Mouse (Mus musculus): ENCODE measurements around the gene Olfr287. TPM values are rescaled to one million over a fixed set of nuclear protein-coding genes. Genes with fewer than 3 reads are reported as not detected.

Gene Olfr287
- not detected for polyA plus RNA-seq (2014; fragmentation: Illumina TruSeq; extraction: RNeasy Lipid Tissue Mini Kit (QIAGEN cat#74804); ENCODE audit: low read depth, low replicate concordance)

DNA sequence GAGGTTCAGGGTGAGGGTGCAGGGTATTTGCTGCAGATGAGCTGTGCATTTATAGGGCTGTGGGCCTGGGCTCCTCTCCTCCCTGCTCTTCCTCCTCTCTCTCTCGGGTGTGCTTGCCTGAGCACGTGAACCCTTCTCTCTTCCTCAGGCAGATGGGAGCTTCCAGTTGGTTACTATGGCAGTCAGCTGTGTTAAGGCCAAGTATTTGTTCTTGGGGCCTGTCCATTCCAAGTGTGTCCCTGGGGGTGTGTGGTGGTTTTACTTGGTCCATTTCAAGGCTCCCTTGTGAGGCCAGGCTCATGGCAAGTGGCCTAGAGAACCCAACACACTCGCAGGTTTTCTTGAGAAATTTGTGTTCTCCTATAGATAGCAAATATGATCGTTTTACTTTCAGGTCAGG, at the start of gene Olfr287, which contains the start of gene Gm44579:
Olfr287 (minus strand) TSS at position 180 of the 400 bp plus-strand sequence.
Gm44579 (minus strand) TSS at position 101 of the 400 bp plus-strand sequence.

DNA sequence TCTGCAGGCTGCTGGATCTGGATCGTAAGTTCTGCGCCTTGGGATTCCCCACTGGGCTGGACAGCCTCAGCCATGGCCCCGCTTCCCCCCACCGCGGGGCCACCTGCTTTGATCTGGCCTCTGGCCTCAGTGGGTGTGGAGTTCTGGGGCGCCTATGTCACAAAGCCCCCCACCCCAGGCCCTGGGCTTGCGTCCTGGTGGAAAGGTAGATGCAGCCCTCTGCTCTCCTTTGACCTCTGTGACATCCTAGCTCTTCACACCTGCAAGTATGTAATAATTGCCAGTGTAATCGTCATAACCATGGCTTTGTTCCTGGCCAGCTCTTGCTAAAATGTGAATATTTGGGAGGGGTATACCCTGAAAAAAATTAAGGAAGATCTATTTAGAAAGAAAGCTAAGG, 36.3 kb upstream of the Olfr287 start, which contains the start of gene H1fnt:
H1fnt (minus strand) TSS at position 101 of the 400 bp plus-strand sequence.

GRCm38 (mm10) chr15:98234350-98234749, 13.5 kb upstream of the Olfr287 start, which contains the start of gene Olfr286:
Gene Olfr286 (minus strand): TSS chr15:98234450.

GRCm38 (mm10) chr15:98195442-98195841, 25.4 kb downstream of the Olfr287 start, which contains the start of gene Olfr288:
Gene Olfr288 (minus strand): TSS chr15:98195542.

GRCm38 (mm10) chr15:98166963-98167644, 53.8 kb downstream of the Olfr287 start, which contains the start of gene Ccdc184:
Gene Ccdc184 (plus strand): TSS chr15:98167158.

DNA sequence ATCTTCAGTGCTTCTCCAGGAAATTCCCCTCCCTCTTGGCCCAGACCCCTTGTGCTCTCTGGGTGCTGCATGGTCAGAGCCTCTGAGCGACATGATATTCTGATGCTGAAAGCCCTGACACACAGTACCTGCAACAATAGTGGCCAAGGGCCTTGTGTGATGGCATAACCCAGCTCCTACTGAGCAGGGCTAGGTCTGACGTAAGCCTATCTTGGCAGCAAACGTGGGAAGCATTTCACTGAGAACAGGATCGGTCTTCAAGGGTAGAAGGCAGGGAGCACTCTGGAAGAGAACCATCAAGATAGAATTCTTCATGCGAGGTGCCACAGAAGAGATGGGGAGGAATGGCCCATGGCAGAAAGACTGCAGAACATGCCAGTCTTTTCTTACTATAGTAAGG, 55.3 kb downstream of the Olfr287 start, which contains the start of gene Asb8:
Asb8 (minus strand) TSS at position 101 of the 400 bp plus-strand sequence.

Other genes with a start within 250 kb of the Olfr287 start
- gene Col2a1, start 216.4 kb downstream of the Olfr287 start, polyA plus RNA-seq (2014; fragmentation: Illumina TruSeq; extraction: RNeasy Lipid Tissue Mini Kit (QIAGEN cat#74804); ENCODE audit: low read depth, low replicate concordance): not detected
- gene Pfkm, start 128.5 kb downstream of the Olfr287 start, polyA plus RNA-seq (2014; fragmentation: Illumina TruSeq; extraction: RNeasy Lipid Tissue Mini Kit (QIAGEN cat#74804); ENCODE audit: low read depth, low replicate concordance): 8.8 TPM
- 24.9 TPM for gene Senp1, start 127.3 kb downstream of the Olfr287 start, polyA plus RNA-seq (2014; fragmentation: Illumina TruSeq; extraction: RNeasy Lipid Tissue Mini Kit (QIAGEN cat#74804); ENCODE audit: low read depth, low replicate concordance)
- gene Asb8, start 55.4 kb downstream of the Olfr287 start, polyA plus RNA-seq (2014; fragmentation: Illumina TruSeq; extraction: RNeasy Lipid Tissue Mini Kit (QIAGEN cat#74804); ENCODE audit: low read depth, low replicate concordance): 27.2 TPM
- 0.12 TPM for gene Ccdc184, start 53.9 kb downstream of the Olfr287 start, polyA plus RNA-seq (2014; fragmentation: Illumina TruSeq; extraction: RNeasy Lipid Tissue Mini Kit (QIAGEN cat#74804); ENCODE audit: low read depth, low replicate concordance)
- not detected for gene Olfr288, start 25.5 kb downstream of the Olfr287 start, polyA plus RNA-seq (2014; fragmentation: Illumina TruSeq; extraction: RNeasy Lipid Tissue Mini Kit (QIAGEN cat#74804); ENCODE audit: low read depth, low replicate concordance)
- not detected for gene Gm44579, start 79 bp downstream of the Olfr287 start, polyA plus RNA-seq (2014; fragmentation: Illumina TruSeq; extraction: RNeasy Lipid Tissue Mini Kit (QIAGEN cat#74804); ENCODE audit: low read depth, low replicate concordance)
- not detected for gene Olfr286, start 13.4 kb upstream of the Olfr287 start, polyA plus RNA-seq (2014; fragmentation: Illumina TruSeq; extraction: RNeasy Lipid Tissue Mini Kit (QIAGEN cat#74804); ENCODE audit: low read depth, low replicate concordance)
- not detected for gene H1fnt, start 36.2 kb upstream of the Olfr287 start, polyA plus RNA-seq (2014; fragmentation: Illumina TruSeq; extraction: RNeasy Lipid Tissue Mini Kit (QIAGEN cat#74804); ENCODE audit: low read depth, low replicate concordance)
- gene Zfp641, start 75.1 kb upstream of the Olfr287 start, polyA plus RNA-seq (2014; fragmentation: Illumina TruSeq; extraction: RNeasy Lipid Tissue Mini Kit (QIAGEN cat#74804); ENCODE audit: low read depth, low replicate concordance): 4.4 TPM
- gene Olfr285, start 96.3 kb upstream of the Olfr287 start, polyA plus RNA-seq (2014; fragmentation: Illumina TruSeq; extraction: RNeasy Lipid Tissue Mini Kit (QIAGEN cat#74804); ENCODE audit: low read depth, low replicate concordance): not detected
- gene Olfr284, start 119.9 kb upstream of the Olfr287 start, polyA plus RNA-seq (2014; fragmentation: Illumina TruSeq; extraction: RNeasy Lipid Tissue Mini Kit (QIAGEN cat#74804); ENCODE audit: low read depth, low replicate concordance): not detected
- not detected for gene Olfr283, start 159.9 kb upstream of the Olfr287 start, polyA plus RNA-seq (2014; fragmentation: Illumina TruSeq; extraction: RNeasy Lipid Tissue Mini Kit (QIAGEN cat#74804); ENCODE audit: low read depth, low replicate concordance)
- gene Olfr282, start 210.2 kb upstream of the Olfr287 start, polyA plus RNA-seq (2014; fragmentation: Illumina TruSeq; extraction: RNeasy Lipid Tissue Mini Kit (QIAGEN cat#74804); ENCODE audit: low read depth, low replicate concordance): not detected
- not detected for gene Olfr281, start 231.5 kb upstream of the Olfr287 start, polyA plus RNA-seq (2014; fragmentation: Illumina TruSeq; extraction: RNeasy Lipid Tissue Mini Kit (QIAGEN cat#74804); ENCODE audit: low read depth, low replicate concordance)
- not detected for gene OR5BS1P, start 248.8 kb upstream of the Olfr287 start, polyA plus RNA-seq (2014; fragmentation: Illumina TruSeq; extraction: RNeasy Lipid Tissue Mini Kit (QIAGEN cat#74804); ENCODE audit: low read depth, low replicate concordance)

All from kidney, adult 10 weeks (tissue).